Mouse (Mus musculus) kidney, adult 9 months (tissue): Measurements from ENCODE around the gene Hyal1.
"Not testable (repeated sequence)": the region's sequence is repeated elsewhere in the genome, so short reads cannot be mapped to it uniquely, and the experiment has no call there.

ENCODE experiments used
- DNase-seq: peaks from one replicate; pipeline ENCODE4 v3.0.0; 2022

The Hyal1 gene

GRCm38 (mm10) chr9:107551117-107551889 is 25.4 kb upstream of the Hyal1 start, which contains the start of gene Rassf1:
Gene Rassf1 (plus strand): TSS chr9:107551555.
- peak; percentile 85 for DNase-seq

DNA sequence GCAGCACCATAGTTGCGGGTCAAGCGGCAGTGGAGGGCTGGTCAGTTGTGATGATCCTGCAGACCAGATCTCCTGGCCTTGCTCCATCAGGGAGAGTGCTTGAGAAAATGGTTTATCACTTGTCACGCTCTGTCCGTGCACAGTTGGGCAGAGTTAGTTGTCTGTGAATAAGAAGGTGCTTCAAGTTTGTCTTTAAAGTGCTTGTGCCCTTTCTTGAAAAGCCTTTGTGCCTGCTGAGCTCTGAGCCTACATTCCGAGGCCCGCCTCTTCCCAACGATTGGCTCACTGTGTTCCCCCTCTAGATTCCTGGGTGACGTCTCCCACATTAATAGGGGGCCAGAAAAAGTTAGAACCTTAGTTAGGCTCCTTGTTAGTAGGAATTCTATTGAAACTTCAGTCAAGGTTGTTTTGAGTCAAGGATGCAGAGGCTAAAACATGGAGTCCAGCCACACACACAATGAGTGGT is 24.8 kb upstream of the Hyal1 start:
- DNase-seq, result no peak

DNA sequence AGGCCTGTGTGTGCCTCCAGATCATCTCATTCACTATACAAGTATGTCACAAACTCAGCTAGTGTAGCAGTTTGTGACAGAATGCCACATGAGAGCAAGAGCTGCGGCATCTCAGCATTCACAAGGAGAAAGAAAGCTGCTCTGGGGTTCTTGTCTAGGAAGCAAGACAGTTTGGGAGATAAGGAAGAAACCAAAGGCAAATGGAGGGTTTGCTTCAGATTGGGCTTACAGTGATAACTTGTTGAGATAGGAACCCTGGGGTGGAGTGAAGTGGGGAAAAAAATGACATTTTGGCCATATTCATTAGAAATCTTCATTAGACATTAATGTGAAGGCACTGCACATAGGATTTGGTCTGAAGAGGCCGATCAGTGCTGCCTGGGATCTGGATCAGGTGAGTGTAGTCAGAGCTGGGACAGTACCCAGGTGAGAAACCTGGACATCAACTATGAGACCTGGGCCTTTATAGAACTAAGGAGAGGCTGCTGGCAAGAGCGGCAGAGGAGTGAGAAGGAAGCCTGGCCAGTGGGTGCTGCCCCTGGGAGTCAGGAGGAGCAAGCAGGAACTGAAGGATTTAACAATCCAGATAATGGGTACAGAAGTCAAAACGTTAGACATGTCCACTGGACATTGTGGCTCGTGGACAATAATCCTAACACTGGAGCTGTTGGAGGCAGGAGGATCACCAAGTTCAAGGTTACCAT is 23.9 kb upstream of the Hyal1 start:
- no peak for DNase-seq

DNA sequence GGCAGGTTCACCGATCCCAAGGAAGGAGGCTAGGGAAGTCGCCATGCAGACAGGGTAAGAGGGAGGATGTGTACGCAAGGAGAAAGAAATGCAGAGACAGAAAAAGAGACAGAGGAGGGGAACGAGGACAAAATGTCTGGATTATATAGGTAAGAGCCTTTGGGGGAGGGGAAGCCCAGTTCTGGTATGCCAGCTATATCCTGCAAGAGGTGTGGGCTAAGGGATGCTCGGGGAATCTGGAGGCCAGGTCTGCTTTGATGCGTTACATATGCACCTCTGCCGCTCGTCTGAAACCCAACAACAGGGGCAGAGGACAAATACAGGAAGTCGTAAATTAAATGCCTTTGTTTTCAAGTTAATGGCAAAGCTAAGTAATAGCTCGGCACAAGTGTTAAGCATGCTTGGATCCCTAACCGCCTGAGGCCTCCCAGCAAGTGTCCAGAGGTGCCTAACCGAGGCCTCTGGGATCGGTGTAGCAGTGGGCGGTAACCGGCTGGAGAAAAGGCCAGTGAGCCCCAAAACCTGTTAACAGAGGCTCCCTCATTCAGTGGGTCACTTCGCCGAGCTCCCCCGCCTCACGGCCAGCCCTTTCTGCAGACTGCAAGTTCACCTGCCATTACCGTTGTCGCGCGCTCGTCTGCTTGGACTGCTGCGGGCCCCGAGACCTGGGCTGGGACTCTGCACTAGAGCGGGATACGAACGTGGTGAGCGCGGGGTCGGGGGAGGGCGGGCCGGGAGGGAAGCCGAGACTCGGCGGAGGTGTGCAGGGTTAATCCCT is 23.0 kb upstream of the Hyal1 start:
- DNase-seq, result peak; percentile 72

- peak; percentile 96 for DNase-seq
Measured at GRCm38 (mm10) chr9:107554319-107554825, 22.4 kb upstream of the Hyal1 start.

GRCm38 (mm10) chr9:107555031-107555457 is 21.7 kb upstream of the Hyal1 start:
- DNase-seq, result peak; percentile 69

DNA sequence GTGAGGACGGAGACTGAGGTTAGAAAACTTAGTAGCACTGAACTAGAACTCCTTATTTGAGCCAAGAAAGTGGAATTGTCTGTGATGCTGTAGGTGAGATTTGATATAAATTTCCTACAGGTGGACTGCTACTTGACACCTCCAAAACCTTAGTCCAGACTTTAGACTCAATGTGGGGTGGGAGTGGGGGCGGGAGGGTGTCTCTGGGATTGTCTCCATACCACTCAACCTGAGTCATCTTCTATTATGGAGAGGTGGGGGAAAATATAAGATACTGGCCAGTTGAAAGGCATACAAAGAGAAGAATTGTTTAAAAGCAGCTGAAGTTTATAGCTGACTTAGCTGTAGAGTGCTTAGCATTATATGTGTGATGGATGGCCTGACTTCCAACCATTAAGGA is 21.0 kb upstream of the Hyal1 start:
- no peak for DNase-seq

- no peak for DNase-seq
Measured at GRCm38 (mm10) chr9:107556346-107556745, 20.4 kb upstream of the Hyal1 start.

- peak; percentile 98 for DNase-seq
Measured at GRCm38 (mm10) chr9:107563029-107563581, 13.6 kb upstream of the Hyal1 start, which contains the start of gene Tusc2. Gene Tusc2 (plus strand): TSS chr9:107563255.

GRCm38 (mm10) chr9:107565556-107565955 is 11.2 kb upstream of the Hyal1 start:
- DNase-seq, result not testable (repeated sequence)

DNA sequence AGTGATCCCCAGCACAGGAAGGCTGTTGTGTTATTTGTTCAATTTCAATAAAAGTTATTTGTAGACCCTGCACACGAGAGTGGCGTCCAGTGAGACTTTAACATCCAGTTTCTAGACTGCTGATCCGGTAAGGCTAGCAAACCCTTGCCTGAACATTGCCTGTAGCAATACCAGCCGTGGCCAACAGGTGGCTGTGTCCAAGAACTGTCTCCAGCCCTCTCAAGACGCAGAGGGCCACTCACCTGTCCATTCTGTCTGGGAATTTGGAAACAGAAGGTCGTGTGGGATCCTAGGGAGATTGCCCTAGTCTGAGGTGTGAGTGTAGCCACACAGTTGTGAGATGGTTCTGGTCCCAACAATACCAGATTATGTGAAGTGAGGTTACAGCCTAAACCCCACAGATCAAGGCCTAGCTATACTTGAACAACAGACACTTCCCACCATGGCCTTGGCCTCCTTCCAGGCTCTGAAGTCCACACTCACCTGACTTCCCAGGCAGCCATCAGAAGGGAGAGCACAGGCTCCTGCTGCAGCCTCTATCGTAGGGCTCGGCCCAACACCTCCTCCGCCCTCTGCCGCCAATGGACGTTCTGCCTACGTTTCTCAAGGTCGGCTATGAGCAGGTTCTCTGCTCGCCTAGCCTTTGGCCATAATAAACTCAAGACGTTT is 10.6 kb upstream of the Hyal1 start:
- DNase-seq, result peak; percentile 95

GRCm38 (mm10) chr9:107566855-107567254 is 9.9 kb upstream of the Hyal1 start:
- peak; percentile 78 for DNase-seq

DNA sequence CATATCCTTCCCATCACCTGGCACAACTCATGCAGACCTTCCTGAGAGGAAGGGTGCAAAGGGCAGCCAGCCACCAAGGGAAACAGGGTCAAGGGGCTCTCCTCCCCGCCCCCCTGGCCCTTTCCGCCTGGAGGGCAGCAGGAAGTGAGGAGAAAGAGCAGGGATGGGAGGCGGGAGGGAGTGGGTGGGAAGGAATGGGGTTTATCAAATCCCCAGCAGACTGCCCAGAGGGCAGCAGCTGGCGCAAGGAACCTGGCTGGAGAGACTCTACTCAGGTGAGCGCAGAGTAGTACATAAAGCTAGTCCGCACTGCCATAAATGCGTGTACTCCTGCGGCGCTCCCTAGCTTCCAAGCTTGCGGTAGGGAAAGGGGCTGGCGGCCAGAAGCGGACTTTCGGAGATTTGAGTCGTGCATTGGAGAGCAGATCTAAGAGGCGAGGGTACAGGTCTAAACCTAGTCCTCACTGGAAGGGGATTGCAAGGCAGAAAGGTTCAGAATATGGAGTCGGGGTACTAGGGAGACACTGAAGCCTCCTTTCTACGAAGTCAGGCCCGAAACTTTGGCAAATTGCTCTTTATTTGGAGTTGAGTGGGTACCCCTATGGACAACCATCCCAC is 8.9 kb upstream of the Hyal1 start, which contains the start of gene Hyal2:
TSS of gene Hyal2 (plus strand) at position 244 of the 618 bp plus-strand sequence.
- DNase-seq, result peak; percentile 93

DNA sequence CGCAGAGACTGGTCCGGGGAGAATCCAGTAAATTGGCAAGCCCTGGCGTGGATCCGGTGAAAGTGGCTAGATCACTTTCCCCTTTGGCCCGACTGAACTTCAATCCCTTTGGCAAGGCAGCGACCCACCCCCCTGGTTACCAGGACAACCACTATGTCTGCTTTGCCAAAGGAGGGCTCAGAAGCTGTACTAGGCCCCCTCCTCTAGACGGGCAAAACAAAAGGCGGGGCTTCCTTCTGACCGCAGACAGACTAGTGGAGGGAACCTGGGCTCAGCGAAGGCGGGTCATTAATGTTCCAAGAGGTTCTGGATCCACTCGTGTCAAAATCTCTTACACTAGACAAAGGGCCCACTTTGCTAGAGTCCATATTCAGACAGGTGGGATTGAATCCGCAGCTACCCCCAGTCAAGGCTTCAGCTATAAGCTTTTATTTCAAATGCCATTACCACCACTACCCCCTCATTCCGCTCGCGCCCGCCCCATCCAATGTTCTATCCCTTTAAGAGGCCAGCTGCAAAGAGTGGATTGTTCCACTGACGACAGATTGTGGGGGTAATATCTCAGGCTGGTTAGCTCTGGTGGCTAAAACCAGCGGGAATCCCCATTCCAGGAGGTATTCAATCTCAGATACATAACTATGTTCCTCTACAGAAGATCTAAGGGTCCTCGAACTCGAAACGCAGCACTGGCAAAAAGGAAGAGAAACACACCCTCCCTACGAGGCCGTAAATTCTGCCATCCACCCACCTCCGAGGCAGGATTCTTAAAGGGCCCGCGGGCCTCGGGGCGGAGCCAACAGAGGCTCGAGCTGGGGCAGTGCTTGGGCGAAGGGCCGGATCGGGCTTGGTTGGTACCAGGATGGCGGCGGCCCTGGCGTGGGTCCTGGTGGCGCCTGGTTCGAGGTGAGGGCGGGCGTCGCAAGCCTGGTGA is 8.1 kb upstream of the Hyal1 start:
- peak; percentile 94 for DNase-seq

- no peak for DNase-seq
Measured at GRCm38 (mm10) chr9:107569270-107569669, 7.5 kb upstream of the Hyal1 start.

- no peak for DNase-seq
Measured at GRCm38 (mm10) chr9:107570016-107570415, 6.7 kb upstream of the Hyal1 start.

GRCm38 (mm10) chr9:107570845-107571244 is 5.9 kb upstream of the Hyal1 start:
- DNase-seq, result no peak

DNA sequence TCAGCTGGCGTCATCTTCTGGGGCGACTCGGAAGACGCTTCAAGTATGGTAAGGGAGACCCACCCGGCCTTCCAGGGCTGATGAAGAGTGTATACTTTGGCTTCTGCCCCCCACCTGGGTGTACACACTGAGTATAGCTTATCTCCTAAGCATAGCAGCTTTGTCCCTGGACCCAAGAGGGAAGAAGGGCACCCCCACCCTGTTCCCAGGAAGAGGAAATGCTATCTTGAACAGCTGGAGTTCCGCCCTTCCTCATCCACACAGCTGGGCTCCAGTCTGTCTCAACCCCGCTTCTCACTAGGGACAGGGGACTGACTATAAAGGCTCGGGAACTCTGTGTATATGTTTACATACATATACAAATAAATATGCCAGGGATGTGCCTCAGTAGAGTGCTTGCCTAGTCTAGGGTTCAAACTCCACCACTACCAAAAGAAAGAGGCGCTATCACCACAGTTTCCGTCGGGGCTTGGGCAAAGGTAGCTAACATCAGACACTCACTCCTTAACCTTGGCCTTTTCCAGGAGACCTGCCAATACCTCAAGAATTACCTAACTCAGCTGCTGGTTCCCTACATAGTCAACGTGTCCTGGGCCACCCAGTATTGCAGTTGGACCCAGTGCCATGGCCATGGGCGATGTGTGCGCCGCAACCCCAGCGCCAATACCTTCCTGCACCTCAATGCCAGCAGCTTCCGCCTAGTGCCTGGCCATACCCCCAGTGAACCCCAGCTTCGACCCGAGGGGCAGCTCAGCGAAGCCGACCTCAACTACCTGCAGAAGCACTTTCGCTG is 5.0 kb upstream of the Hyal1 start:
- peak; percentile 71 for DNase-seq

- DNase-seq, result no peak
Measured at GRCm38 (mm10) chr9:107572327-107572662, 4.4 kb upstream of the Hyal1 start.

DNA sequence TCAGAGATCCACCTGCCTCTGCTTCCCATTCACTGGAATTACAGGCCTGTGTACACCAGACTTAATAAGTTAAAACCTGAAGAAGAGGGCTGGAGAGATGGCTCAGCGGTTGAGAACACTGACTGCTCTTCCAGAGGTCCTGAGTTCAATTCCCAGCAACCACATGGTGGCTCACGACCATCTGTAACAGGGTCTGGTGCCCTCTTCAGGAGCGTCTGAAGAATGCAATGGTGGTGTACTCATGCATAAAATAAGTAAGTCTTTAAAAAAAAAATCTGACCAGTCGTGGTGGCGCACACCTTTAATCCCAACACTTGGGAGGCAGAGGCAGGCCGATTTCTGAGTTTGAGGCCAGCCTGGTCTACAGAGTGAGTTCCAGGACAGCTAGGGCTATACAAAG is 3.0 kb upstream of the Hyal1 start:
- DNase-seq, result not testable (repeated sequence)
